Mouse (Mus musculus) kidney, embryonic 16.5 days (tissue): Measurements from ENCODE around the gene Dnajb8. TPM values are rescaled to one million over a fixed set of nuclear protein-coding genes. Genes with fewer than 3 reads are reported as not detected.

Source experiments
- ATAC-seq: fragments of 200-750 bp; cut with Nextera tagmentation; 2 replicates; pipeline ENCODE4 v1.8.0; 2017; ENCODE audit warnings: moderate TSS enrichment; ENCODE audit not compliant: low FRiP score, low TSS enrichment
- H3K27ac ChIP-seq: fragments of 300-500 bp; sonication (generic); 2 replicates; pipeline ENCODE4 v1.5.1; 2014; ENCODE audit warnings: low read length
- H3K27me3 ChIP-seq: fragments of 300-500 bp; sonication (generic); 2 replicates; pipeline ENCODE4 v1.6.1; 2014; ENCODE audit warnings: low read length, control low read depth, mixed read lengths; ENCODE audit not compliant: insufficient read depth
- H3K36me3 ChIP-seq: fragments of 300-500 bp; sonication (generic); 2 replicates; pipeline ENCODE4 v1.6.1; 2014; ENCODE audit warnings: low read length, control low read depth, mixed read lengths; ENCODE audit not compliant: insufficient read depth
- H3K4me1 ChIP-seq: fragments of 300-500 bp; sonication (generic); 2 replicates; pipeline ENCODE4 v1.6.1; 2014; ENCODE audit warnings: low read length, control low read depth, mixed read lengths; ENCODE audit not compliant: insufficient read depth
- H3K4me2 ChIP-seq: fragments of 300-500 bp; sonication (generic); replicated peaks from 2 replicates; pipeline ENCODE4 v1.6.1; 2014; ENCODE audit warnings: low read depth, low read length
- H3K4me3 ChIP-seq: fragments of 300-500 bp; sonication (generic); 2 replicates; pipeline ENCODE4 v1.5.1; 2014; ENCODE audit warnings: mild to moderate bottlenecking, low read length
- H3K9ac ChIP-seq: fragments of 300-500 bp; sonication (generic); replicated peaks from 2 replicates; pipeline ENCODE4 v1.6.1; 2014; ENCODE audit warnings: low read length
- H3K9me3 ChIP-seq: fragments of 300-500 bp; sonication (generic); 2 replicates; pipeline ENCODE4 v1.6.1; 2016; ENCODE audit warnings: low read length, control low read depth
- WGBS: fragments of 180-500 bp; shearing (Covaris S2); extraction: QIAGEN DNeasy Blood & Tissue Kit; methylation state at CpG from one replicate; pipeline ENCODE4 v1.1.7; 2014; 5-methylcytosine and 5-hydroxymethylcytosine counted together
- polyA plus RNA-seq: library from polyadenylated mRNA; unstranded; fragments of >200 nt; fragmentation: Nextera tagmentation; extraction: Ambion mirVana; gene quantifications from 2 replicates; pipeline ENCODE4 v1.2.1, GENCODE M21; 2015

The Dnajb8 gene
- polyA plus RNA-seq, 1 experiment from 2014 or later, result not detected

DNA sequence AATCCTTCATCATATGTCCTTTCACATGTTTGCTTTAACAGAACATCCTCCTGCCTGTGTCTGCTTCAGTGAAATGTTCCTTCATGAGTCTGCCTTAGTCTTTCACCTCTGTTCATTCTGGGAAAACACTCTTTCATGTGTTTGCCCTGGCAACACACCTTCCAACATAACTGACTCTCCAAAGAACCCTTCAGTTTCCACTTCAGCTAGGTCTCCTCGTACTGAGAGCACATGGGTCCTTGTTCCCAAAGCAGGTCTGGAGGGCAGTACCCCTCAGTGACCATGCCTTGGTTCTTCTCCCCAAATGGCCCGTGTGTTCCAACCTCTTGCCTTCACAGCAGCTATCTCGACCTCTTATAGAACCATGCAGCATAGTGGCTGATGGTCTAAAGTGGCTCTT is 45.0 kb downstream of the Dnajb8 start:
- no peaks in the 10 kb centered on the region for H3K9me3 ChIP-seq
- no peak overlapping the region for H3K27ac ChIP-seq
- no peaks in the 10 kb centered on the region for H3K27me3 ChIP-seq
- ATAC-seq, result no peak
- no peak overlapping the region for H3K4me3 ChIP-seq
- no peak overlapping the region for H3K9ac ChIP-seq
- no peaks in the 10 kb centered on the region for H3K36me3 ChIP-seq
- no peak overlapping the region for H3K4me2 ChIP-seq
- 91% methylated on average over 3 of the region's 3 CpGs for WGBS
- H3K4me1 ChIP-seq, result peaks cover 6% of the 10 kb centered on the region

DNA sequence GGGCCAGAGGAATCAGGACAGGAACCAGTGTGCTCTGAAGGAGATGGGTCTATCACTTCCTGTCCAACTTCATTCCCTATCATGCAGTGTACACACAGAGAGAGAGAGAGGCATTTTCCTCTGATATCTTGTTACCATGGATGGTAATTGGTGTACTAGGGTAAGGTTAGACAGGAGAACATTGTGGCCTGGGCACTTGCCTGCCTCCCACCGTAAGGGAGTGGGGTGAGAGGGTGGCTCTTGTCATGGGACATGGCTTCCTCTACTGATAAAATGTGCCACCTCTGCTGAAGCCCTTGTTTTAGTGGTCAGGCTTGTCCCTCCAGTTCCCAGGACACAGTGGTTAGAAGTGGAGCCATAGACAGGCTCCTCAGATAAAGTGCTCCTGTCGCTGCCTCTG is 45.9 kb downstream of the Dnajb8 start:
- no peak overlapping the region for H3K4me3 ChIP-seq
- no peak overlapping the region for H3K27ac ChIP-seq
- peaks cover 11% of the 10 kb centered on the region for H3K4me1 ChIP-seq
- H3K36me3 ChIP-seq, result no peaks in the 10 kb centered on the region
- WGBS, result 94% methylated on average over 2 of the region's 2 CpGs
- no peaks in the 10 kb centered on the region for H3K9me3 ChIP-seq
- H3K4me2 ChIP-seq, result no peak overlapping the region
- H3K27me3 ChIP-seq, result no peaks in the 10 kb centered on the region
- H3K9ac ChIP-seq, result no peak overlapping the region
- no peak for ATAC-seq

DNA sequence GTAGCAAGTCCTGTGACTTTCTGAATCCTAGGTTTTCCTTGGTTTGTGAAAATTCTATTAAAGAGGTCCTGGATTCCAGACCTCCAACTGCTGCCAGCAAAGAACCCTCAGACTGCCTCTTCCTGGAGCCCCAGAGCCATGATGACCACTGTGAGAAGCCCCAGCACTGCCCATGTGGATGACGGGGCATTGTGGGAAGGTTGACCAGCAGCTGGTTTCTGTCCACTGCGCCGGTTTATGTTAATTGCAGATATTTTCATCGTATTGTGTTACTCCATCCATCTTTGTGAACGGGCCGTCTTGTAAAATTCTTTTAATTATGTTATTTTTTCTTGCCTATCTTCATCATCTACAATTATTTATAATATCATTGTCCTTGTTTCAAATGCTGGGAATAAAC is 52.6 kb downstream of the Dnajb8 start:
- no peak for ATAC-seq
- H3K36me3 ChIP-seq, result no peaks in the 10 kb centered on the region
- peaks cover 20% of the 10 kb centered on the region for H3K4me1 ChIP-seq
- no peaks in the 10 kb centered on the region for H3K9me3 ChIP-seq
- no peaks in the 10 kb centered on the region for H3K27me3 ChIP-seq
- H3K27ac ChIP-seq, result no peak overlapping the region
- H3K4me2 ChIP-seq, result no peak overlapping the region
- no peak overlapping the region for H3K4me3 ChIP-seq
- WGBS, result 33% methylated on average over 6 of the region's 6 CpGs
- H3K9ac ChIP-seq, result no peak overlapping the region

DNA sequence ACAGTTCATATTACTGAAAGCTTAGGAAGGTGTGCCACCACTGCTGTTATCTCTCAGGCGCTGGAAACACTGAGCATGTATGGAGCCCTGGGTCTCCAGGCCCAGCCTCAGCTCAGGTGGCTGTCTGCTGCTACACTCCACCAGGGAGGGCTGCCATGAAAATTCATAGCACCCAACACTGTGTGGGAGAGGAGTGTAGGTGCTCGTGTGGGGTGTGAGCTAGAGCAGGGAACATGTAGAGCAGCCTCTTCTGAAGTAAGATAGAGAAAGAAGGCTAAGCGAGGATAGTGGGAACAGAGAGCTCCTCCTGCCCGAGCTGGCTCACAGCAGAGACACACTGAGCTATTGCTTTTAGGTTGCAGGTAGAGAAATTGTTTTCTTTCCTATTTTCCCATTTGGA is 54.2 kb downstream of the Dnajb8 start:
- Histone ChIP-seq H3K27ac (no peak overlapping the region), H3K4me3 (no peak overlapping the region), H3K4me1 (peaks cover 20% of the 10 kb centered on the region), H3K4me2 (no peak overlapping the region), H3K9ac (no peak overlapping the region), H3K36me3 (no peaks in the 10 kb centered on the region), H3K9me3 (no peaks in the 10 kb centered on the region), H3K27me3 (no peaks in the 10 kb centered on the region)
- WGBS, result 69% methylated on average over 4 of the region's 4 CpGs
- ATAC-seq, result no peak

DNA sequence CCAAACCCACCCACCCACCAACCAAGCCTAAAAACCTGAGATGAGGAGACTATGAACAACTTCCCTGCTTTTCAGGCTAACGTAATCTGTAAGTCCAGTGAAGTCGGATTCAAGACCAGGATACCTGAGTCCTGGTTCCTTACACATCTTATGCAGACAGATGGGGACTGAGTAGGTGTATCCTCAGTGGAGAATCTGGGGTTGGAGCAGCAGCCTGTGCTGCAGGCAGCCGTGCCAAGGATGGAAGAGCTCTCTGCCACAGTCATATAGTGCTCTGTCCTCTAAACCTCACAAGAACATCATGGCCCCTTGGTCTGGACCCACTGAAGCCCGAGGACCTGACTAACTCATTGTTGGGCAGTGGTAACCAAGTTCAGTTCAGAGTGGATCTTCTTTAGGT is 55.2 kb downstream of the Dnajb8 start:
- Histone ChIP-seq H3K27ac (no peak overlapping the region), H3K4me1 (peaks cover 12% of the 10 kb centered on the region), H3K4me2 (no peak overlapping the region), H3K4me3 (no peak overlapping the region), H3K27me3 (no peaks in the 10 kb centered on the region), H3K9me3 (no peaks in the 10 kb centered on the region), H3K9ac (no peak overlapping the region), H3K36me3 (no peaks in the 10 kb centered on the region)
- ATAC-seq, result no peak
- WGBS, result 90% methylated on average over 4 of the region's 4 CpGs

DNA sequence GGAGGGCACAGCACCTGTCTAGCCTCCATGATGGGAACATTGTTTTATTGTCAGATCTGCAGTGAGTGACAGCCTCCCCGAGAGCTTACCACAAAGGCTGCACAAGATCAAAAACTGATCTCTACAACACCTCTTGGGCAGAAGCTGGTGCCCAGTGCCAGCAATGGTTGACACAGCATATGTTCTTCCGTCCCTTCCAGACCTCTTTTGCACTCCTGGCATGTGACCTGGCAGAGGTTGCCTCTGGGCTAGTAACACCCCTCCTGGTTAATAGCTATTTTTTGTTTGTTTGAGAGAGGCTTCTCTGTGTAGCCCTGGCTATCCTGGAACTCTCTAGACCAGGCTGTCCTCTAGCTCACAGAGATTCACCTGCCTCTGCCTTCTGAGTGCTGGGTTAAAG is 56.1 kb downstream of the Dnajb8 start:
- Histone ChIP-seq H3K4me1 (peaks cover 7% of the 10 kb centered on the region), H3K27me3 (no peaks in the 10 kb centered on the region), H3K9ac (no peak overlapping the region), H3K4me3 (no peak overlapping the region), H3K9me3 (no peaks in the 10 kb centered on the region), H3K27ac (no peak overlapping the region), H3K4me2 (no peak overlapping the region), H3K36me3 (no peaks in the 10 kb centered on the region)
- 84% methylated on average over 2 of the region's 2 CpGs for WGBS
- ATAC-seq, result no peak

DNA sequence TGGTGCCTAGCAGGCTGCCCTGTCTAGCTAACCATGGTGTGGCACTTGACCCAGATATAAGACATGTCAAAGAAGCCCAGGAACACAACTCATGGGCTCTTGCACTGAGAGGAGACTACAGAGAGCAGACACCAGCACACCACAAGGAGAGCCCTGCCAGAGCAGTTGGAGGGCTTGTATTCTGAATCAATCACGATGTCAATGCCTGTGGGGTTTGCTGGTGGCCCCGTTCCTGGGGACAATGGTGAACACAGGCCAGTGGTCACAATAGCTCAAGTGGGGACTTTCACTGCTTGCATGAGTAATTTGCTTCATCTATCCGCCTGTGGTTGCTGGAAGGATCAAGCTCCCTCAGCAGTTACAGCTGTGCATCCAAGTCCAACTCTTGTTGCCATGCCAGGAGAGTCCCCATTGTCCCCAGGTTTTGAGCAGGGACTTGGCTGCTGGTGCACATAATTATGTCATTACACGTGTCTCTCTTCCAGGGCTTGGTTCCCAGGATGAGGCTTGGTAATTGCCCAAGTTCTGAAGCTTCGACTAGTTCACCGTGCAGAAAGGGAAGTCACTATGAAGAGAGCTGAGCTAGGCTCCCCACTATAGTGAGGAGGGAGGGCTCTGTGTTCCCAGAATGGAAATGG is 68.2 kb downstream of the Dnajb8 start:
- 92% methylated on average over 6 of the region's 6 CpGs for WGBS
- H3K27me3 ChIP-seq, result no peaks in the 10 kb centered on the region
- ATAC-seq, result no peak
- H3K4me1 ChIP-seq, result no peaks in the 10 kb centered on the region
- H3K27ac ChIP-seq, result no peak overlapping the region
- no peaks in the 10 kb centered on the region for H3K36me3 ChIP-seq
- no peak overlapping the region for H3K4me2 ChIP-seq
- H3K9me3 ChIP-seq, result no peaks in the 10 kb centered on the region
- H3K9ac ChIP-seq, result no peak overlapping the region
- no peak overlapping the region for H3K4me3 ChIP-seq

DNA sequence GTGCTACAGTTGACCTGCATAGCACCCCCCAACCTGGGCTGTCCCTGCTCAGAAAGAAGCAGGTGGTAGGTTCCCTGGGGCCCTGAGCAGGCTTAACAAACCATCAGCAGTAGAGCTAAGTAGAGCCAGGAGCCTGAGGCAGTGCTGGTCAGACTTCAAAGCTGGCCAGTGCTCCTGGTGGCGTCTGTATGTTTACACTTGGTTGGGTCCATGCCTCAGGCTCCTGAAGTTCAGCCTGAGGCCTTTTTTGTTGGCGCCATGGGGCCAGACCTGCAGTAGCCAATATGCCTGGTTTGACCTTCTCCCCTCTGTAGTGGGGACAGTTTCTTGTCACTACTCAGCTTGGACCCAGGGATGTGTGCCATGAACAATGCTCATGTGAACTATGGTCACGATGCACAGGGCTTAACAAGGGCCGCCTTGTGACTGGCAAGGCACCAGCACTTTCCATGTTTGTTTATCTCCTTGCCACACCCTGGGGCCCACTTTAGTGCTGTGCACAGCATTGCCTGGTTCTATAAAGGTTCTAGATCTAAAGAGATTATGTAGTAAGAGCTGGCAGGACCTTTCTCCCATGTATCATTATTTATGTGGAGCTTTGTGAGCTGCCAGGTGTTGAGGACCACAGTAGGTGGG is 70.3 kb downstream of the Dnajb8 start:
- no peak for ATAC-seq

DNA sequence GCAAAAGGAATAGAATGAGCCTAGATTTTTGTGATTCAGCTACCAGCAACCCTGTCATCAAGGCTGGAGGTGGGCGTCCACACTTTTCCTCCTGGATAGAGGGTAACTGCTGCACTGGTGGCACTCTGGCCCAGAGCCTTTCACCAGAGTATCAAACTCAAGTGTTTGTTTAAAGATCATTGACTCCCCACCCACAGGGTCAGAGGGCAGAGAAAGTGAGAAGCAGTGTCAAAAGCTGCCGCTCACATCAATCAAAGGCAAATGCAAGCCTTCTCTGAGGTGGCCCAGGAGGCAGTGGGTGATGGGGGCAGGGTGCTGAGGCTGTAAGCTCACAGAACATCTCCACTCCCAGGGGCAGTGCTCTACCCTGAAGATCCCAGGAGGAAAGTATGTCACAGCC is 77.4 kb downstream of the Dnajb8 start:
- 0 out of 2 replicates have a peak, but pooled peaks have one; percentile 12 for ATAC-seq

More for the DNA sequence above, 70.3 kb downstream of the Dnajb8 start:
- Histone ChIP-seq H3K9me3 (no peaks in the 10 kb centered on the region), H3K9ac (no peak overlapping the region), H3K4me1 (no peaks in the 10 kb centered on the region), H3K36me3 (peaks cover under 1% of the 10 kb centered on the region; the same call in 1 of the 2 replicates), H3K4me3 (no peak overlapping the region), H3K4me2 (no peak overlapping the region), H3K27me3 (no peaks in the 10 kb centered on the region), H3K27ac (no peak overlapping the region)
- WGBS, result 67% methylated on average over 4 of the region's 4 CpGs

DNA sequence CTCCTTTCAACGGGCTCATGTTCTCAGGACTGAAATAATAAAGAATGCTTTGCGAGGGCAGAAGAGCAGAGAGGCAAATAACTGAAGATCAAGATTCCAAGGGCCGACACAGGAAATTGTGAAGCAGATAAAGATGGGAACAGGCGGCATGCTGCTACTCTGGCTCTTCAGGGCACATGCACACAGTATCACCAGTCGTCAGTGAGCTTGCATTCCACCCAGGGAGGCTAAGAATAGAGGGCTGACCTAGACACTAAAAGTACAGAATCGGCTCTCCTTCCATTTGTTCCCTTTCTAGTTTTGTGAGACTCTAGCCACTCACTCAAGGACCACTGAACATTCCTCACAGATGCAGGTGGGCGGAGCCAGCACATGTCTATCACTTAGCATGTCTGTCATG is 79.2 kb downstream of the Dnajb8 start:
- WGBS, result 65% methylated on average over 7 of the region's 7 CpGs
- Histone ChIP-seq H3K27me3 (no peaks in the 10 kb centered on the region), H3K27ac (no peak overlapping the region), H3K9me3 (no peaks in the 10 kb centered on the region), H3K4me3 (no peak overlapping the region), H3K9ac (no peak overlapping the region), H3K4me1 (no peaks in the 10 kb centered on the region), H3K36me3 (peaks cover 5% of the 10 kb centered on the region; the same call in 1 of the 2 replicates), H3K4me2 (no peak overlapping the region)
- no peak for ATAC-seq

More for the DNA sequence above, 77.4 kb downstream of the Dnajb8 start:
- no peak overlapping the region for H3K9ac ChIP-seq
- H3K27ac ChIP-seq, result no peak overlapping the region
- no peaks in the 10 kb centered on the region for H3K4me1 ChIP-seq
- H3K9me3 ChIP-seq, result no peaks in the 10 kb centered on the region
- no peaks in the 10 kb centered on the region for H3K27me3 ChIP-seq
- WGBS, result 42% methylated on average over 2 of the region's 2 CpGs
- H3K4me3 ChIP-seq, result no peak overlapping the region
- no peak overlapping the region for H3K4me2 ChIP-seq
- peaks cover 5% of the 10 kb centered on the region; the same call in 1 of the 2 replicates for H3K36me3 ChIP-seq
